Mouse (Mus musculus) heart, embryonic 13.5 days (tissue): ENCODE results near the gene Tecpr1. TPM values are rescaled to one million over a fixed set of nuclear protein-coding genes. Genes with fewer than 3 reads are reported as not detected.

Experiments used
- ATAC-seq: fragments of 200-750 bp; cut with Nextera tagmentation; 2 replicates; pipeline ENCODE4 v1.8.0; 2017; ENCODE audit warnings: moderate TSS enrichment; ENCODE audit not compliant: insufficient number of reproducible peaks, low FRiP score, low TSS enrichment; ENCODE audit errors: extremely low read depth
- H3K27ac ChIP-seq: fragments of 300-500 bp; sonication (generic); replicated peaks from 2 replicates; pipeline ENCODE4 v1.5.1; 2015; ENCODE audit warnings: moderate library complexity, mild to moderate bottlenecking, inconsistent platforms
- H3K27me3 ChIP-seq: fragments of 300-500 bp; sonication (generic); replicated peaks from 2 replicates; pipeline ENCODE4 v1.6.1; 2015; ENCODE audit warnings: mild to moderate bottlenecking, inconsistent platforms
- H3K36me3 ChIP-seq: fragments of 300-500 bp; sonication (generic); 2 replicates; pipeline ENCODE4 v1.6.1; 2015; ENCODE audit warnings: mild to moderate bottlenecking, inconsistent platforms
- H3K4me1 ChIP-seq: fragments of 300-500 bp; sonication (generic); 2 replicates; pipeline ENCODE4 v1.6.1; 2015; ENCODE audit warnings: inconsistent platforms
- H3K4me2 ChIP-seq: fragments of 300-500 bp; sonication (generic); 2 replicates; pipeline ENCODE4 v1.6.1; 2015; ENCODE audit warnings: inconsistent platforms, mild to moderate bottlenecking, moderate library complexity
- H3K4me3 ChIP-seq: fragments of 300-500 bp; sonication (generic); 2 replicates; pipeline ENCODE4 v1.5.1; 2015; ENCODE audit warnings: moderate library complexity, mild to moderate bottlenecking, inconsistent platforms
- H3K9ac ChIP-seq: fragments of 300-500 bp; sonication (generic); 2 replicates; pipeline ENCODE4 v1.6.1; 2015; ENCODE audit warnings: inconsistent platforms, mild to moderate bottlenecking, moderate library complexity
- H3K9me3 ChIP-seq: fragments of 300-500 bp; sonication (generic); 2 replicates; pipeline ENCODE4 v1.6.1; 2016; ENCODE audit warnings: inconsistent platforms
- WGBS: fragments of 180-500 bp; shearing (Covaris S2); methylation state at CpG from one replicate; pipeline ENCODE4 v1.1.7; 2015; ENCODE audit warnings: mixed read lengths; 5-methylcytosine and 5-hydroxymethylcytosine counted together
- polyA plus RNA-seq: library from polyadenylated mRNA; unstranded; fragments of >200 nt; fragmentation: Nextera tagmentation; extraction: Ambion mirVana; gene quantifications from 2 replicates; pipeline ENCODE4 v1.2.1, GENCODE M21; 2015

Gene Tecpr1
- polyA plus RNA-seq, 1 experiment from 2014 or later: 14.7 TPM

GRCm38 (mm10) chr5:144184350-144185045 lies 38.9 kb downstream of the Tecpr1 start:
- Histone ChIP-seq H3K36me3 (peaks cover 34% of the 10 kb centered on the region), H3K4me3 (no peak overlapping the region), H3K27me3 (no peaks in the 10 kb centered on the region), H3K27ac (no peak overlapping the region), H3K9me3 (no peaks in the 10 kb centered on the region), H3K9ac (no peak overlapping the region), H3K4me2 (no peak overlapping the region), H3K4me1 (peaks cover 25% of the 10 kb centered on the region)
- 87% methylated on average over 21 of the region's 21 CpGs for WGBS
- no peak for ATAC-seq

- H3K27me3 ChIP-seq: no peaks in the 10 kb centered on the region
- peaks cover 41% of the 10 kb centered on the region for H3K36me3 ChIP-seq
- no peak overlapping the region for H3K27ac ChIP-seq
- no peak overlapping the region for H3K4me3 ChIP-seq
- 73% methylated on average over 7 of the region's 7 CpGs for WGBS
- H3K4me2 ChIP-seq: no peak overlapping the region
- H3K9me3 ChIP-seq: no peaks in the 10 kb centered on the region
- no peak overlapping the region for H3K9ac ChIP-seq
- ATAC-seq: no peak
- peaks cover 20% of the 10 kb centered on the region for H3K4me1 ChIP-seq
Measured at GRCm38 (mm10) chr5:144183647-144184335, 39.6 kb downstream of the Tecpr1 start.

- 20% methylated on average over 8 of the region's 8 CpGs for WGBS
- H3K4me1 ChIP-seq: peaks cover 20% of the 10 kb centered on the region
- no peak for ATAC-seq
- no peak overlapping the region for H3K27ac ChIP-seq
- no peaks in the 10 kb centered on the region for H3K9me3 ChIP-seq
- H3K36me3 ChIP-seq: peaks cover 45% of the 10 kb centered on the region
- H3K9ac ChIP-seq: peak overlapping the region; percentile 2; the same call in 1 of the 2 replicates
- H3K4me3 ChIP-seq: no peak overlapping the region
- no peaks in the 10 kb centered on the region for H3K27me3 ChIP-seq
- peak overlapping the region; percentile 50 for H3K4me2 ChIP-seq
Measured at GRCm38 (mm10) chr5:144183248-144183559, 40.2 kb downstream of the Tecpr1 start.

GRCm38 (mm10) chr5:144182542-144183247 lies 40.7 kb downstream of the Tecpr1 start:
- ATAC-seq: no peak
- H3K4me3 ChIP-seq: no peak overlapping the region
- no peaks in the 10 kb centered on the region for H3K9me3 ChIP-seq
- H3K36me3 ChIP-seq: peaks cover 49% of the 10 kb centered on the region
- WGBS: 21% methylated on average over 20 of the region's 20 CpGs
- H3K27me3 ChIP-seq: no peaks in the 10 kb centered on the region
- H3K4me1 ChIP-seq: peaks cover 20% of the 10 kb centered on the region
- peak overlapping the region; percentile 50 for H3K4me2 ChIP-seq
- H3K9ac ChIP-seq: peak overlapping the region; percentile 2; the same call in 1 of the 2 replicates
- H3K27ac ChIP-seq: no peak overlapping the region

- Histone ChIP-seq H3K4me1 (peaks cover 20% of the 10 kb centered on the region), H3K9me3 (no peaks in the 10 kb centered on the region), H3K36me3 (peaks cover 56% of the 10 kb centered on the region), H3K27me3 (no peaks in the 10 kb centered on the region), H3K4me2 (no peak overlapping the region), H3K9ac (no peak overlapping the region), H3K27ac (no peak overlapping the region), H3K4me3 (no peak overlapping the region)
- WGBS: 93% methylated on average over 7 of the region's 7 CpGs
- ATAC-seq: no peak
Measured at GRCm38 (mm10) chr5:144181249-144181648, 42.2 kb downstream of the Tecpr1 start.

- Histone ChIP-seq H3K4me2 (no peak overlapping the region), H3K4me1 (peaks cover 11% of the 10 kb centered on the region), H3K9ac (no peak overlapping the region), H3K36me3 (peaks cover 65% of the 10 kb centered on the region), H3K27ac (no peak overlapping the region), H3K9me3 (no peaks in the 10 kb centered on the region), H3K27me3 (no peaks in the 10 kb centered on the region), H3K4me3 (no peak overlapping the region)
- ATAC-seq: no peak
- WGBS: 64% methylated on average over 6 of the region's 6 CpGs
Measured at GRCm38 (mm10) chr5:144178216-144178615, 45.2 kb downstream of the Tecpr1 start.

- peaks cover 92% of the 10 kb centered on the region for H3K36me3 ChIP-seq
- H3K4me1 ChIP-seq: no peaks in the 10 kb centered on the region
- no peaks in the 10 kb centered on the region for H3K27me3 ChIP-seq
- 89% methylated on average over 18 of the region's 18 CpGs for WGBS
- H3K4me3 ChIP-seq: no peak overlapping the region
- no peaks in the 10 kb centered on the region for H3K9me3 ChIP-seq
- ATAC-seq: no peak
- H3K4me2 ChIP-seq: no peak overlapping the region
- H3K27ac ChIP-seq: no peak overlapping the region
- H3K9ac ChIP-seq: no peak overlapping the region
Measured at GRCm38 (mm10) chr5:144173648-144174047, 49.8 kb downstream of the Tecpr1 start.

- no peaks in the 10 kb centered on the region for H3K27me3 ChIP-seq
- WGBS: 89% methylated on average over 8 of the region's 8 CpGs
- no peak overlapping the region for H3K4me2 ChIP-seq
- no peak overlapping the region for H3K27ac ChIP-seq
- 0 out of 2 replicates have a peak, but pooled peaks cover 2% of the 10 kb centered on the region for H3K4me1 ChIP-seq
- no peaks in the 10 kb centered on the region for H3K9me3 ChIP-seq
- H3K36me3 ChIP-seq: peaks cover 74% of the 10 kb centered on the region
- H3K9ac ChIP-seq: no peak overlapping the region
- H3K4me3 ChIP-seq: no peak overlapping the region
- ATAC-seq: no peak
Measured at GRCm38 (mm10) chr5:144169275-144169975, 54.0 kb downstream of the Tecpr1 start.

GRCm38 (mm10) chr5:144165756-144166155 lies 57.7 kb downstream of the Tecpr1 start:
- peaks cover 11% of the 10 kb centered on the region; the same call in 1 of the 2 replicates for H3K4me1 ChIP-seq
- H3K27me3 ChIP-seq: no peaks in the 10 kb centered on the region
- H3K4me3 ChIP-seq: no peak overlapping the region
- WGBS: 67% methylated on average over 3 of the region's 3 CpGs
- H3K4me2 ChIP-seq: no peak overlapping the region
- H3K36me3 ChIP-seq: peaks cover 59% of the 10 kb centered on the region
- no peaks in the 10 kb centered on the region for H3K9me3 ChIP-seq
- 0 out of 2 replicates have a peak overlapping the region, but pooled peaks have one; percentile 5 for H3K27ac ChIP-seq
- H3K9ac ChIP-seq: no peak overlapping the region
- ATAC-seq: no peak

- peaks cover 58% of the 10 kb centered on the region for H3K36me3 ChIP-seq
- H3K9ac ChIP-seq: no peak overlapping the region
- peaks cover 24% of the 10 kb centered on the region for H3K4me1 ChIP-seq
- H3K27me3 ChIP-seq: no peaks in the 10 kb centered on the region
- 75% methylated on average over 10 of the region's 10 CpGs for WGBS
- no peak for ATAC-seq
- no peaks in the 10 kb centered on the region for H3K9me3 ChIP-seq
- no peak overlapping the region for H3K27ac ChIP-seq
- H3K4me2 ChIP-seq: no peak overlapping the region
- H3K4me3 ChIP-seq: no peak overlapping the region
Measured at GRCm38 (mm10) chr5:144162813-144163517, 60.5 kb downstream of the Tecpr1 start.
